Mouse (Mus musculus) layer of hippocampus, postnatal 14 days (tissue): ENCODE results near the gene Uqcr11. TPM values are rescaled to one million over a fixed set of nuclear protein-coding genes. Genes with fewer than 3 reads are reported as not detected.

Source experiments
- DNase-seq, 2 experiments: peaks; one replicate each; pipeline ENCODE4 v3.0.0; 2021 to 2022; ENCODE audit warnings: low spot score in 2 of 2, mixed read lengths in 1 of 2
- total RNA-seq, 2 experiments: library from RNA; stranded (reverse); gene quantifications; 2 replicates each; pipeline ENCODE4 v1.2.3; 2021

Uqcr11 gene
- total RNA-seq, 2 experiments from 2014 or later, result 620 to 655 TPM

- no peak for DNase-seq
These were observed 25.1 kb upstream of the Uqcr11 start for GRCm38 (mm10) chr10:80431570-80432386.

GRCm38 (mm10) chr10:80430375-80430980 lies 23.8 kb upstream of the Uqcr11 start:
- no peak for DNase-seq

GRCm38 (mm10) chr10:80429800-80430199 lies 23.2 kb upstream of the Uqcr11 start:
- DNase-seq, result no peak

DNA sequence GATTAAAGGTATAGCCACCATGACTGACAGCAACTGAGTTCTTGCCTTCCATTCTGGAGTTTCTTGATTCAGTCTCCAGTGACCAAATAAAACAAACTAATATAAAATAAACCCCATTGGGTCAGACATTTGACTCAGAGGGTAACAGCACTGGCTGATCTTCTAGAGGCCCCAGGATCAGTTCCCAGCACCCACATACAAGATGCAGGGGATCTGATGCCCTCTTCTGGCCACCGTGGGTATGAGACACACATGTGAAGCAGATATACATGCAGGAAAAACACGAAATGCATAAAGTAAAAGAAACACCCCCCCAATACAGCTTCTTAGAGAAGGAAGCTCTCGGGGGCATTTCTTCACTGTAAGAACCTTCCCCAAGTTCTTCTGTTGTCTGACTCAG lies 18.4 kb upstream of the Uqcr11 start:
- no peak for DNase-seq

DNA sequence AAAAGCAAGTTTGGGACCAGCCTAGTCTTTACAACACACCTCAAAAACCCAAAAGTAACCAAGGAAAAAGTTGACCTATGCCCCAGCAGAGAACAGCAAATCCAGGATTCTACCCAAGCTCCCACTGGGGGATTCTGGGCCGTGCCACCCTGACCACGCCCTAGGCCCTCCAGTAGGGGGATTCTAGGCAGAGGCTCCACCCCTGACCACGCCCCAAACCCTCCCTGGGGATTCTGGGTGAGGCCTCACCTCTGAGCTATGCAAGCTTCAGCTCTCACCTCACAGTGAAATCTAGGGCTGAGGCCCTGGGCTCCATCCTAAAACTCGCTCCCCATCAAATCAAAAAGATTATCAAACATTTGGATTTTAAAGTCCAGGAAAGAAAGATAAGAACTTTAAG lies 16.9 kb upstream of the Uqcr11 start:
- DNase-seq, result no peak

- no peak for DNase-seq
These were observed 15.2 kb upstream of the Uqcr11 start for GRCm38 (mm10) chr10:80421651-80422472.

DNA sequence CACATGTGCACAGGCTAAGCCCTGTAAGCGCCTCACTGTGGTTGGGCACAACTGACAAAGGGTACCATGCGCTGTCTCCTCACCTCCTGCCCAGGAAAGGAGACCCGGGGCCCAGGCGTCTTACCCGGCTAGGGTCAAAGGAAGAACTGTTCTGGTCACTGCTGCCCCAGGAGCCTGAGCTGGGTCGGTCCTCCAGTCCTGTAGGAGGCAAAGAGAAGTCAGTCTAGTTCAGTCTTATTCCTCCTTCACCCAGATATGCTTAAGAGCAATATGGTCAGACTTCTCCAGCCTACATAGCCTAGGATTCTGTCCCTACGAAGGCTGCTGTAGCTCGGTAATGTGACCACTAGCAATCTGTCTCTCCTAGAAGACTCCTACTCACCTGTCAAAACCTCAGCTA lies 14.6 kb upstream of the Uqcr11 start:
- DNase-seq, result no peak

GRCm38 (mm10) chr10:80420729-80421128 lies 14.1 kb upstream of the Uqcr11 start:
- no peak for DNase-seq

- no peak for DNase-seq
These were observed 12.8 kb upstream of the Uqcr11 start for GRCm38 (mm10) chr10:80419419-80419818.

GRCm38 (mm10) chr10:80418311-80418710 lies 11.7 kb upstream of the Uqcr11 start:
- DNase-seq, result no peak

- no peak for DNase-seq
These were observed 11.2 kb upstream of the Uqcr11 start for GRCm38 (mm10) chr10:80417841-80418240.

DNA sequence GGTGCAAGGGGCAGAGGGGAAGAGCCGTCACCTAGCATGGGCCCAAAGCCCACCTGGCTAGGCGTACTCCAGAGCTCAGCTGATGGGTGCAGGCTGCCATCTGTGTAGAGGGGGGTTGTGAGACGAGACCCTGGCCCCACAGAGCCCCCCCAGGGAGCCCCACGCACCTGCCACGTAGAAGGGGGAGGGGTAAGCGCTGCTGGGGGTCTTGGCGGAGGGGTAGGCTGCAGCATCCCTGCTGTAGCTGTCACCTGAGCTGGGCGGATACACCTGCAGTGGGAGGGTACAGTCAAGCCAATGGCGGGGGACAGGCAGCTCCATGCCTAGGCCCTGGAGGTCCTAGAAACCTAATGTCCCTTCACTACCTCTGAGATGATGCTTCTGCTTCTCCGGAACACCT lies 10.7 kb upstream of the Uqcr11 start:
- DNase-seq, result no peak

DNA sequence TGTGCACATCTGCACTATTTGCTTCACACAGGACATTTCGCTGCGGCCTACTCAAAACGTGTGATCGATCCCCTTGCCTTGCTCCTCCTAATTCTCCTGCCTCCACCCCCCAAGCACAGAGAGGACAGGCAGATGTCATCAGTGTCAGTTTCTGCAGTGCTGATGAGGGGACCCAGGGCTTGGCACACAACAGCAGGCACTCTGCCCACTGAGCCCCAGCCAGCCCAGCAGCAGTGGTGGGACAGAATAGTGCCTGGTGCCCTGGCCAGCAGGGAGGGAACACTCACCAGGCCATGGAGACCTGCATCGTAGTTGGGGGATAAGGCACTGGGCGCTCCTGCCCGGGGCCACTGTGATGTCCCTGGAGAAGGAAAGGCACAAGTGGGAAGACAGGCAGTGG lies 8.9 kb upstream of the Uqcr11 start:
- no peak for DNase-seq

DNA sequence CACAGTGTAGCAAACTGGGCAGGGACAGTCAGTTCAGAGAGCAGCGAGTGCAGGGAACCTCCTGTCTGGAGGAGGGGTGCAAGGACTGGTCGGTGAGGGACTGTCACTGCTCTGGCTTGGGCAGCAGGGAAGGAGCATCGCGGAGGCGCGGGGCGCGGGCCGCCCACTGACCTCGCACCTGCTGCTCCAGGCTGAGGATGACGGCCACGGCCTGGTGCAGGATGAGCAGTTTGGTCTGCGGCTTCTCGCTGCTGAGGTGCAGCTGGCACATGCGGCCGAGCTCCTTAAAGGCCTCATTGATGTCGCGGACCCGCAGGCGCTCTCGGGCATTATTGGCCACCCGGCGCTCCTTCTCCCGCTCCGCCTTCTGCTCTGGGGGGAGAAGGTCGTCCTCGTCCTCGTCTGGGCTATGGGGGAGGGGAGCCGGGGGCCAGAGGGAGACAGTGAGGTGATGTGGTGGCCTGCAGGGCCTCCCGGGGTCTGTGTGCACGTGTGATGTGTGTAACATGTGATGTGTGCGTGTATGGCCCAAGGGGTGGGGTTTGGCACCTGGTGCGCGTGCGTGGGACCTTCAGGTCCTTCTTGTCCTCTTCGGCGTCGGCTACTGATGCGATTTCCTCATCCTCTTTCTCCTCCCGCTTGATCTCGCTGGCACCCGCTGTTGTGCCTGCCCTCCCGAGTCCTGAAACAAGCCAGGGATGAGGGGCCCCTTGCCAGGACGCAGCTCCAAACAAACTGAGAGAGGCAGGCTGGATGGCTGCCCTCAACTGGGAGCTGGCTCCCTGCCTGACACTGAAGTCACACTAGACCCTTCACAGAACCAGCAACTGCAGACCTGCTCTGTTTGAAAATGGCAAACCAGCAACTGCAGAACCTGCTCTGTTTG lies 6.3 kb upstream of the Uqcr11 start:
- DNase-seq, result peak; percentile 85 to 92

- no peak for DNase-seq
These were observed 1.3 kb upstream of the Uqcr11 start for GRCm38 (mm10) chr10:80407924-80408323.

GRCm38 (mm10) chr10:80405481-80406173 lies 1.0 kb downstream of the Uqcr11 start:
- no peak for DNase-seq

- DNase-seq, result no peak
These were observed 3.5 kb downstream of the Uqcr11 start for GRCm38 (mm10) chr10:80403044-80403692.

DNA sequence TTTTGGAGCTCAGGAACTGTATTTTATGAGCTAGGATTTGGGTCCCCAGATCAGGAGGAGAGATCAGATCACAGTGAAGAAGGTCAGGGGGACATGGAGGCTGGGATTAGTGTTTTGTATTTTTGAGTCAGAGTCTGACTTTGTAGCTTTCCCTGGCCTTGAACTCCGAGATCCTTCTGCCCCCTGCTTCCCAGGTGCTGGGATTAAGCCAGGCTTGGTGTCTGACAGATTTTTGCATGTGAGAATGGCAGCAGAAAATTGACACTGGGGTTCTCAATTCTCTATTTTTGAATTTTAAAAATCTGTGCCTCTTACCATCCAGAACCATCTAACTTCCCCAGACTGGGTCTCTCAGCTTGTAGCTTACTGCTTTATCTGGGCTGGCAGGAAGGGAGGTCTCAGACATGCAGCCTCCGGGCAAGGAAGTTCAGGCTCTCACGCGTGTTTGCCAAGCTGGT lies 5.9 kb downstream of the Uqcr11 start:
- DNase-seq, result no peak

DNA sequence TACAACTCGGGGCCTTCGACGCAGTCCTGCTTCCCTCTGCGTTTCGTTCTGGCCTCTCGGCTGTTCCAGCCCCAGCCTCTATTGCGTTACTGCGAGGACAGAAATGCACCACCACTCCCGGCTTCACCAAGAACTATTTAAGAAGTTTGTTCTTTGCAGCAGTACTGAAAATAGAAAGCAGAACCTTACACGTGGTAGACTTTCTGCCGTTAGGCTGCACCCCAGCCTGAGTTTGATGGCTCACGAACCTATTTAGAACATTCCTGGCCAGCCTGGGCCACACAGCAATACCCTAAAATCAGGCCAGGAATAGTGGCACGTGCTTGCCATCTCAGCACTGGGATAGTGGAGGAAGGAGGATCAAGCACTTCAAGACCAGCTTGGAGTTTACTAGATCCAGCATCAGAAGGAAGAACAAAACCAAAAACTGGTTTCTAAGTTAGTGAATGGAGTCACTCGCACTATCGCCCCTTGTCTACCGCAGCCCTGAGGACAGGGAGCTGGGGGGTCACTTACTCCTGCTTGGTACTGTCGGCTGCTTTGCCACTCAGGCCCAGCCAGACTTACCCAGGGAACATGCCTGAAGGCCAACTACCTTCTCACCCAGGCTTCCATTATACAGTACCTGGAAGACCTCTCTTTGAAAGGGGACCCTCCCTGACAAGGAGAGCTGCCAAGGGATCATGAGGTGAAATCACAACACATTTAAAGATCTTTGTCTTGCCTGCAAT lies 6.5 kb downstream of the Uqcr11 start:
- peak in 1 of 2 experiments; percentile 46 for DNase-seq
